Mouse (Mus musculus): Measurements from ENCODE around the gene Krt1. TPM values are rescaled to one million over a fixed set of nuclear protein-coding genes. Genes with fewer than 3 reads are reported as not detected.

Gene Krt1
- 15.6 and 16.9 TPM in 2 replicates for polyA plus RNA-seq (2015; fragmentation: Nextera tagmentation; extraction: Ambion mirVana)

GRCm38 (mm10) chr15:101850694-101851093 is at the start of gene Krt1:
TSS of gene Krt1 (minus strand) at chr15:101850794.
- no peak within 1 kb of the TSS for H3K4me2 ChIP-seq (ENCODE audit: low read length)
- 89% methylated on average over 6 of the region's 6 CpGs for WGBS
- H3K27me3 ChIP-seq (replicated peaks; ENCODE audit: control insufficient read depth, insufficient read depth, low read length) = no peaks in the 10 kb centered on the region
- H3K9ac ChIP-seq (ENCODE audit: low read depth, low read length) = no peak within 1 kb of the TSS
- H3K4me1 ChIP-seq (ENCODE audit: control insufficient read depth, insufficient read depth, low read depth, low read length) = no peaks in the 10 kb centered on the region
- no peak within 1 kb of the TSS for H3K4me3 ChIP-seq (ENCODE audit: low read length)
- no peaks in the 10 kb centered on the region for H3K36me3 ChIP-seq (ENCODE audit: control insufficient read depth, insufficient read depth, low read length)
- ATAC-seq = no peak
- no peaks in the 10 kb centered on the region for H3K9me3 ChIP-seq (ENCODE audit: control insufficient read depth, low read length)
- no peak within 1 kb of the TSS for H3K27ac ChIP-seq (ENCODE audit: low read depth, low read length)

GRCm38 (mm10) chr15:101895216-101895615 is 44.6 kb upstream of the Krt1 start:
- no peaks in the 10 kb centered on the region for H3K4me1 ChIP-seq (ENCODE audit: control insufficient read depth, insufficient read depth, low read depth, low read length)
- no peak for ATAC-seq
- H3K9me3 ChIP-seq (ENCODE audit: control insufficient read depth, low read length) = no peaks in the 10 kb centered on the region
- WGBS = 97% methylated on average over 4 of the region's 4 CpGs
- no peak overlapping the region for H3K27ac ChIP-seq (ENCODE audit: low read depth, low read length)
- no peaks in the 10 kb centered on the region for H3K36me3 ChIP-seq (ENCODE audit: control insufficient read depth, insufficient read depth, low read length)
- H3K27me3 ChIP-seq (replicated peaks; ENCODE audit: control insufficient read depth, insufficient read depth, low read length) = no peaks in the 10 kb centered on the region
- H3K9ac ChIP-seq (ENCODE audit: low read depth, low read length) = no peak overlapping the region
- no peak overlapping the region for H3K4me3 ChIP-seq (ENCODE audit: low read length)
- H3K4me2 ChIP-seq (ENCODE audit: low read length) = no peak overlapping the region

GRCm38 (mm10) chr15:101892820-101893219 is 42.2 kb upstream of the Krt1 start, which contains the start of gene Krt76:
TSS of gene Krt76 (minus strand) at chr15:101892920.
- H3K4me2 ChIP-seq (ENCODE audit: low read length) = no peak within 1 kb of the TSS
- no peak within 1 kb of the TSS for H3K4me3 ChIP-seq (ENCODE audit: low read length)
- H3K9ac ChIP-seq (ENCODE audit: low read depth, low read length) = no peak within 1 kb of the TSS
- no peaks in the 10 kb centered on the region for H3K36me3 ChIP-seq (ENCODE audit: control insufficient read depth, insufficient read depth, low read length)
- WGBS = 74% methylated on average over 4 of the region's 4 CpGs
- no peaks in the 10 kb centered on the region for H3K27me3 ChIP-seq (replicated peaks; ENCODE audit: control insufficient read depth, insufficient read depth, low read length)
- H3K4me1 ChIP-seq (ENCODE audit: control insufficient read depth, insufficient read depth, low read depth, low read length) = no peaks in the 10 kb centered on the region
- H3K27ac ChIP-seq (ENCODE audit: low read depth, low read length) = no peak within 1 kb of the TSS
- ATAC-seq = no peak
- H3K9me3 ChIP-seq (ENCODE audit: control insufficient read depth, low read length) = no peaks in the 10 kb centered on the region

GRCm38 (mm10) chr15:101879776-101880175 is 29.2 kb upstream of the Krt1 start:
- H3K27me3 ChIP-seq (replicated peaks; ENCODE audit: control insufficient read depth, insufficient read depth, low read length) = no peaks in the 10 kb centered on the region
- H3K36me3 ChIP-seq (ENCODE audit: control insufficient read depth, insufficient read depth, low read length) = no peaks in the 10 kb centered on the region
- no peaks in the 10 kb centered on the region for H3K4me1 ChIP-seq (ENCODE audit: control insufficient read depth, insufficient read depth, low read depth, low read length)
- no peak overlapping the region for H3K9ac ChIP-seq (ENCODE audit: low read depth, low read length)
- no peaks in the 10 kb centered on the region for H3K9me3 ChIP-seq (ENCODE audit: control insufficient read depth, low read length)
- H3K4me2 ChIP-seq (ENCODE audit: low read length) = no peak overlapping the region
- H3K4me3 ChIP-seq (ENCODE audit: low read length) = no peak overlapping the region
- ATAC-seq = no peak
- H3K27ac ChIP-seq (ENCODE audit: low read depth, low read length) = no peak overlapping the region
- 29% methylated on average over 11 of the region's 11 CpGs for WGBS

GRCm38 (mm10) chr15:101878041-101878440 is 27.4 kb upstream of the Krt1 start:
- Histone ChIP-seq H3K4me3 (ENCODE audit: low read length) (no peak overlapping the region), H3K4me2 (ENCODE audit: low read length) (no peak overlapping the region), H3K27me3 (replicated peaks; ENCODE audit: control insufficient read depth, insufficient read depth, low read length) (no peaks in the 10 kb centered on the region), H3K4me1 (ENCODE audit: control insufficient read depth, insufficient read depth, low read depth, low read length) (no peaks in the 10 kb centered on the region), H3K36me3 (ENCODE audit: control insufficient read depth, insufficient read depth, low read length) (no peaks in the 10 kb centered on the region), H3K9ac (ENCODE audit: low read depth, low read length) (no peak overlapping the region), H3K27ac (ENCODE audit: low read depth, low read length) (no peak overlapping the region), H3K9me3 (ENCODE audit: control insufficient read depth, low read length) (no peaks in the 10 kb centered on the region)
- no peak for ATAC-seq
- 69% methylated on average over 2 of the region's 2 CpGs for WGBS

- Histone ChIP-seq H3K36me3 (ENCODE audit: control insufficient read depth, insufficient read depth, low read length) (no peaks in the 10 kb centered on the region), H3K27me3 (replicated peaks; ENCODE audit: control insufficient read depth, insufficient read depth, low read length) (no peaks in the 10 kb centered on the region), H3K4me2 (ENCODE audit: low read length) (no peak overlapping the region), H3K4me1 (ENCODE audit: control insufficient read depth, insufficient read depth, low read depth, low read length) (peaks cover 3% of the 10 kb centered on the region; the same call in 1 of the 2 replicates), H3K4me3 (ENCODE audit: low read length) (no peak overlapping the region), H3K9me3 (ENCODE audit: control insufficient read depth, low read length) (no peaks in the 10 kb centered on the region), H3K27ac (ENCODE audit: low read depth, low read length) (no peak overlapping the region), H3K9ac (ENCODE audit: low read depth, low read length) (no peak overlapping the region)
- 88% methylated on average over 1 of the region's 1 CpGs for WGBS
- no peak for ATAC-seq
Measured at GRCm38 (mm10) chr15:101874383-101874782, 23.8 kb upstream of the Krt1 start.

- WGBS = 44% methylated on average over 4 of the region's 4 CpGs
- Histone ChIP-seq H3K9ac (ENCODE audit: low read depth, low read length) (no peak overlapping the region), H3K36me3 (ENCODE audit: control insufficient read depth, insufficient read depth, low read length) (no peaks in the 10 kb centered on the region), H3K27ac (ENCODE audit: low read depth, low read length) (no peak overlapping the region), H3K4me3 (ENCODE audit: low read length) (no peak overlapping the region), H3K27me3 (replicated peaks; ENCODE audit: control insufficient read depth, insufficient read depth, low read length) (no peaks in the 10 kb centered on the region), H3K4me2 (ENCODE audit: low read length) (no peak overlapping the region), H3K9me3 (ENCODE audit: control insufficient read depth, low read length) (no peaks in the 10 kb centered on the region), H3K4me1 (ENCODE audit: control insufficient read depth, insufficient read depth, low read depth, low read length) (peaks cover 7% of the 10 kb centered on the region)
- ATAC-seq = no peak
Measured at GRCm38 (mm10) chr15:101873231-101873630, 22.6 kb upstream of the Krt1 start.

GRCm38 (mm10) chr15:101869431-101869830 is 18.8 kb upstream of the Krt1 start, which contains the start of gene Krt77:
TSS of gene Krt77 (minus strand) at chr15:101869705.
- Histone ChIP-seq H3K4me3 (ENCODE audit: low read length) (no peak within 1 kb of the TSS), H3K9ac (ENCODE audit: low read depth, low read length) (peak within 1 kb of the TSS; percentile 11; the same call in 1 of the 2 replicates), H3K4me1 (ENCODE audit: control insufficient read depth, insufficient read depth, low read depth, low read length) (peaks cover 7% of the 10 kb centered on the region), H3K27me3 (replicated peaks; ENCODE audit: control insufficient read depth, insufficient read depth, low read length) (no peaks in the 10 kb centered on the region), H3K36me3 (ENCODE audit: control insufficient read depth, insufficient read depth, low read length) (no peaks in the 10 kb centered on the region), H3K4me2 (ENCODE audit: low read length) (no peak within 1 kb of the TSS), H3K9me3 (ENCODE audit: control insufficient read depth, low read length) (no peaks in the 10 kb centered on the region), H3K27ac (ENCODE audit: low read depth, low read length) (no peak within 1 kb of the TSS; the same call in 1 of the 2 replicates)
- peak; percentile 85 for ATAC-seq
- 30% methylated on average over 6 of the region's 6 CpGs for WGBS

- Histone ChIP-seq H3K4me2 (ENCODE audit: low read length) (no peak overlapping the region), H3K27ac (ENCODE audit: low read depth, low read length) (no peak overlapping the region), H3K4me3 (ENCODE audit: low read length) (no peak overlapping the region), H3K36me3 (ENCODE audit: control insufficient read depth, insufficient read depth, low read length) (no peaks in the 10 kb centered on the region), H3K9me3 (ENCODE audit: control insufficient read depth, low read length) (no peaks in the 10 kb centered on the region), H3K27me3 (replicated peaks; ENCODE audit: control insufficient read depth, insufficient read depth, low read length) (no peaks in the 10 kb centered on the region), H3K4me1 (ENCODE audit: control insufficient read depth, insufficient read depth, low read depth, low read length) (peaks cover 7% of the 10 kb centered on the region), H3K9ac (ENCODE audit: low read depth, low read length) (no peak overlapping the region)
- no peak for ATAC-seq
- WGBS = 85% methylated on average over 7 of the region's 7 CpGs
Measured at GRCm38 (mm10) chr15:101866754-101867153, 16.2 kb upstream of the Krt1 start.
